Mouse (Mus musculus) testis, adult 2 months (tissue): ENCODE results near the gene Nfkbia. TPM values are rescaled to one million over a fixed set of nuclear protein-coding genes. Genes with fewer than 3 reads are reported as not detected.
A peak's percentile ranks its signal among the peaks of the same experiment; 100 is the strongest.

Source experiments
- H3K27ac ChIP-seq: fragments of 200-500 bp; 2 replicates; pipeline ENCODE4 v1.5.1; 2012; ENCODE audit warnings: low read depth, low read length; ENCODE audit not compliant: control insufficient read depth, insufficient read depth
- H3K27me3 ChIP-seq: fragments of 200-500 bp; 2 replicates; pipeline ENCODE4 v1.6.1; 2012; ENCODE audit warnings: mild to moderate bottlenecking, low read length, moderate library complexity; ENCODE audit not compliant: control insufficient read depth, insufficient read depth
- H3K36me3 ChIP-seq: fragments of 200-500 bp; 2 replicates; pipeline ENCODE4 v1.6.1; 2012; ENCODE audit warnings: mild to moderate bottlenecking, low read length; ENCODE audit not compliant: control insufficient read depth, insufficient read depth
- H3K4me1 ChIP-seq: fragments of 200-500 bp; 2 replicates; pipeline ENCODE4 v1.6.1; 2012; ENCODE audit warnings: low read length; ENCODE audit not compliant: control insufficient read depth, insufficient read depth
- H3K4me3 ChIP-seq: fragments of 200-500 bp; 2 replicates; pipeline ENCODE4 v1.5.1; 2012; ENCODE audit warnings: low read depth, mild to moderate bottlenecking, low read length, moderate library complexity, mixed read lengths; ENCODE audit not compliant: control insufficient read depth
- CTCF ChIP-seq: fragments of 200-500 bp; IDR thresholded peaks from 2 replicates; pipeline ENCODE4 v1.5.1; 2012; ENCODE audit warnings: low read depth, mild to moderate bottlenecking, inconsistent platforms, low read length, moderate library complexity; ENCODE audit not compliant: control insufficient read depth, insufficient read depth, insufficient replicate concordance
- POLR2A ChIP-seq: fragments of 200-500 bp; IDR thresholded peaks from 2 replicates; pipeline ENCODE4 v1.6.1; 2012; ENCODE audit warnings: low read depth, mild to moderate bottlenecking, inconsistent platforms, low read length, moderate library complexity; ENCODE audit not compliant: control insufficient read depth
- polyA plus RNA-seq: library from polyadenylated mRNA; depleted of rRNA; stranded (reverse); fragments of >200 nt; gene quantifications from 2 replicates; pipeline ENCODE4 v1.2.3, GENCODE M21; 2012

Gene Nfkbia
- polyA plus RNA-seq, 1 experiment = 31.2 TPM

GRCm38 (mm10) chr12:55467331-55468180 lies 24.9 kb downstream of the Nfkbia start:
- Histone ChIP-seq H3K27ac (no peak overlapping the region), H3K4me1 (peaks cover 3% of the 10 kb centered on the region; the same call in 1 of the 2 replicates), H3K27me3 (no peaks in the 10 kb centered on the region), H3K36me3 (no peaks in the 10 kb centered on the region), H3K4me3 (no peak overlapping the region)
- TF ChIP-seq CTCF (no peak), POLR2A (no peak)

DNA sequence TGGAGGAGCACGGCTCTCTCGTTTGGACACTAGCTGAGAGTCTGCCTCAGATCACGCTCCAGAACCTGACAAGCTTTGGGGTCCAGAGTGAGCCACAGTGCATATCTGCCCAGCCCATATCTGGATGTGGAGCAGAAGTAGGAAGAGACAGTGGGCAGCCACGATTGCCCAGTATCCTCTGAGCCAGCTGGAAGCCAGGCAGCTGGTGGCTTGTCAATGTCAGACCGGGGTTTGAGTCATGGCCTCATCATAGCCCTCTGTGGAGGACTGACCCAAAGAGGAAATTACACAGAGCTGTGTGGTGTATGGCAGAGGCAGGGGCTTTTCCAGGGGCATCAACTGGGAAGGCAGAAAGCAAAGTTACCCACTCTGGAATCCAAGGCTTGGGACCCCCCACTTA lies 25.6 kb downstream of the Nfkbia start:
- TF ChIP-seq POLR2A = no peak
- no peak for TF ChIP-seq CTCF
- Histone ChIP-seq H3K4me1 (peaks cover 3% of the 10 kb centered on the region; the same call in 1 of the 2 replicates), H3K4me3 (no peak overlapping the region), H3K27me3 (no peaks in the 10 kb centered on the region), H3K36me3 (no peaks in the 10 kb centered on the region), H3K27ac (no peak overlapping the region)

- TF ChIP-seq POLR2A (no peak), CTCF (no peak)
- H3K27me3 ChIP-seq = no peaks in the 10 kb centered on the region
- no peak overlapping the region for H3K4me3 ChIP-seq
- H3K27ac ChIP-seq = no peak overlapping the region
- H3K36me3 ChIP-seq = no peaks in the 10 kb centered on the region
- H3K4me1 ChIP-seq = peaks cover 5% of the 10 kb centered on the region; the same call in 1 of the 2 replicates
These were observed 26.3 kb downstream of the Nfkbia start for GRCm38 (mm10) chr12:55466088-55466701.

DNA sequence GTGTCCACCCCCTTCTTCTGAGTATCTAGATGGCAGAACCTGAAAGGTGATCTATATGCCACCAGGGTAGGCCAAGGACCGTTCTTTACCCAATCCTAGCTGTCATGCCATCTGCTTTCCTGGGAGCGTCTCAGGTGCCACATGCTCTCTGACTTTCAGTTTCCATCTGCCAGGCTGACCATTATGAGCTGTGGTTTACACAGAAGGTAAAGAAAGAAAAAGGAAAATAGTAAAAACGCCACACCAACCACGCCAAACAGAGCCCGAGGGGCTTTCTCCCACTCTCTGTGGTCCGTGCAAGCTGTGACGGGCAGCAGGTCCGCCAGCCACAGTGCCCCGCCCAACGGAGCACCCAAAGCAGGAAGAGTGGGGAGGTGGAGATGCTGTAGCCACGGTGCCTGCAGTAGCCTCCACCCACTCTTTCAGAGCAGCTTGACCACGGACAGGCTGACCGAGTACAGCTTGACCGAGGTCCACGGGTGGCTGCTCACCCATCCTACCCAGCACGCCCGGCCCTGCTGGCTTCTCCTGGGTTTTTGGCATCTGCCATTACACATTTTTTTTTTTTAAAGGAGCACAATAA lies 27.0 kb downstream of the Nfkbia start:
- TF ChIP-seq CTCF = no peak
- TF ChIP-seq POLR2A = no peak
- no peak overlapping the region for H3K4me3 ChIP-seq
- no peaks in the 10 kb centered on the region for H3K36me3 ChIP-seq
- peaks cover 5% of the 10 kb centered on the region; the same call in 1 of the 2 replicates for H3K4me1 ChIP-seq
- no peak overlapping the region for H3K27ac ChIP-seq
- no peaks in the 10 kb centered on the region for H3K27me3 ChIP-seq

DNA sequence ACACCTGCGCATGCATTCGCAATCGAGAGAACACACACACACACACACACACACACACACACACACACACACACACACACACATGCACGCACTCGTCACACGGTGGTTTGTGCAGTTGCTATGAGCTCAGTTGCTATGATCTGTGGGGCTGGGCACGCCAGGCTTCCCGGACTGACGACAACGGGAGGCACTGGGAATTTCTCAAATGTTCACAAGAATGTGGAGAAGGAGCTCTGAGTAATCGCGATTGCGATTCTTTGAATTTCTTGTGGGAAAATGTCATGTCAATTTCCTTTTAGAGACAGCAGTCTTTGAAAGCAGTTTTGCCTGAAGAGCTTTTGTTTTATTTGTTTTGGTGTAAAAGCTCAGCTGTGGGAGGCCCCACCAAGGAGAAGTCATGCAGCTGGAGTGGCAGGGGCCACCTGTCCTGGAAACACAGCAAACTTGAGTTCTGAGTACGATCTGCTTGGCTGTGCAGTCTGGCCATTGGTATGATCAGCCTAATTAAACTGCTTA lies 27.5 kb downstream of the Nfkbia start:
- Histone ChIP-seq H3K4me3 (no peak overlapping the region), H3K27ac (0 out of 2 replicates have a peak overlapping the region, but pooled peaks have one; percentile 32), H3K36me3 (no peaks in the 10 kb centered on the region), H3K4me1 (peaks cover 5% of the 10 kb centered on the region; the same call in 1 of the 2 replicates), H3K27me3 (no peaks in the 10 kb centered on the region)
- TF ChIP-seq POLR2A (no peak), CTCF (no peak)

GRCm38 (mm10) chr12:55463992-55464845 lies 28.2 kb downstream of the Nfkbia start:
- H3K27me3 ChIP-seq = no peaks in the 10 kb centered on the region
- H3K4me1 ChIP-seq = peaks cover 5% of the 10 kb centered on the region; the same call in 1 of the 2 replicates
- H3K4me3 ChIP-seq = no peak overlapping the region
- H3K36me3 ChIP-seq = no peaks in the 10 kb centered on the region
- TF ChIP-seq POLR2A = no peak
- TF ChIP-seq CTCF = no peak
- H3K27ac ChIP-seq = peak overlapping the region; percentile 64
